Mouse (Mus musculus) CH12F3 (cell line): Measurements from ENCODE around the gene Mpped1.

Source experiments
- in situ Hi-C: fragments of 300-500 bp; cut with MboI; formaldehyde crosslinking; loops from 2 replicates; pipeline ENCODE4 v1.14.3; 2020; ENCODE audit warnings: low sequenced_read_pairs

The Mpped1 gene

DNA sequence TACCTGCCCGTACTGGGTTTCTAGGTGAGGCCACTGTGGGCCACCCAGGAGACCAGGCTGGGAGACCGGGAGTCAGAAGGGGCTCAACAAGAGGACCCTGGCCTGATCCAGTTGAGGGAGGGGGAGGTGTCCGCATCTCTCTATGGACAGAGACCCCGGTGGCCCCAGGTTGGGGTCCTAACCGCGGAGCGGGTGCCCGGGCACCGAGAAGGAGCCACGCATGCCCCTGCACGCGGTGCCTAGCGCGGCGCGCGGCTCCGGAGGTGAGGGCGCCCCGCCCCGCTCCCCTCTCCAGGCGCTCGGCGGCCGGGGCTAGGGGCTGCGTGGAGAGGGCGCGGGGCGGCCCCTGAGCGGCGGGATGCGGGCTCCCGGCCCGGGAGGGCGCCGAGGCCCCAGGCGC lies at the start of gene Mpped1:
Gene Mpped1 (plus strand): TSS at position 81 of the 400 bp plus-strand sequence.
- in situ Hi-C loops: no loop called here

- in situ Hi-C loops: no loop called here
Observed at GRCm38 (mm10) chr15:83740676-83741422, 38.4 kb upstream of the Mpped1 start.

- in situ Hi-C loops: no loop called here
Observed at GRCm38 (mm10) chr15:83742018-83742417, 37.2 kb upstream of the Mpped1 start.

- in situ Hi-C loops: no loop called here
Observed at GRCm38 (mm10) chr15:83746311-83746710, 33.0 kb upstream of the Mpped1 start.

GRCm38 (mm10) chr15:83748986-83749385 lies 30.3 kb upstream of the Mpped1 start:
- in situ Hi-C loops: no loop called here

- in situ Hi-C loops: no loop called here
Observed at GRCm38 (mm10) chr15:83749436-83749835, 29.8 kb upstream of the Mpped1 start.

GRCm38 (mm10) chr15:83756742-83757141 lies 22.5 kb upstream of the Mpped1 start:
- in situ Hi-C loops: no loop called here

DNA sequence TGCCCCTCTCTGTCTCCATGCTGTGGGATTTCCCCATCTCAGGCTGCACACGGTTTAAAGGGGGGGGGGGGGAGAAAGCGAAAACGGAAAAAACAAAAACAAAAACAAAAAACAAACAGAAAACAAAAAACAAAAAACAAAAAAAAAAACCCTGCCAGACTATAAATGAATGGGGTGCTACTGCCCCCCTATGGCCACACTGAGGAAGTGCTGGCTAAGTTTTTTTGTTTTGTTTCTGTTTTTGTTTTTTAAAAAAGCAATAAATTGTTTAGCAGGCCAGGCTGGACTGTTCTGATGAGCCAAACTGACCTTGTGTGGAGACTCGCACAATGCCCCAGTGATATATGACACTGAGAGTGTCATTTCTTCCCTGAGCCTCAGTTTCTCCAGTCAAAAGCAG lies 20.3 kb upstream of the Mpped1 start:
- in situ Hi-C loops: no loop called here

GRCm38 (mm10) chr15:83760683-83761082 lies 18.6 kb upstream of the Mpped1 start:
- in situ Hi-C loops: no loop called here

- in situ Hi-C loops: no loop called here
Observed at GRCm38 (mm10) chr15:83761512-83761911, 17.8 kb upstream of the Mpped1 start.

- in situ Hi-C loops: no loop called here
Observed at GRCm38 (mm10) chr15:83765388-83766029, 13.8 kb upstream of the Mpped1 start.

DNA sequence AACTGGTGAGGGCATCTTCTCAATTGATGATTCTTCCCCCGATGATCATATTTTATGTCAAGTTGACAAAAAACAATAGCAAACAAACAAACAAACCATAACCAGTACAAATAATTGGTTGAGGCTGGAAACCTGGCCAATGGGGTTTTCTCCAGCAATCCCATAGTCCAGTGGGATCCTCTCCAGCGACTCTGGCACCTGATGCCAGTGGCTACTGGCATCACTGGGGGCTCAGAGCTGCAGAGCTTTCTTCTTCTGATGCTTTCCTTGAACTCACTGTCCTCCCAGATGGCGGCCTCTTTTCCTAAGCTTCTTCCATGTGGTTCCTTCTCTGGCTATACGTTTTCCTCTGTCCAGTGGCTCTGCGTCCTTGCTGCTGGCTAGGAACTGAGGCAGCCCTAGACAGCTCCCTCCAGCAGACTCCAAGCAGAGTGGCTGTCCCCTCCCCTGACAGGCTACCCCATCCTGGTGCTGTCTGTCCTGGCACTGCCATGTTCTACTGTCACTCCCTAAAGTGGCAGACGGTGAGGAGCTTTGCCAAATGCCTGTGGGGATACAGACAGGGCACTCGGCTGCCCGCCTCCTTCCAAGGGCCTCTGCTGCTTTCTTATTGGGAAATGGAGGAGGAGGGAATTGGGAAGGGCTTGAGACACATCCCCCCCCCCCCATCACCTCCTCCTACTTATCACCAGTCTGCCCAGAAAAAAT lies 7.8 kb upstream of the Mpped1 start:
- in situ Hi-C loops: no loop called here

- in situ Hi-C loops: no loop called here
Observed at GRCm38 (mm10) chr15:83772460-83772859, 6.8 kb upstream of the Mpped1 start.

- in situ Hi-C loops: no loop called here
Observed at GRCm38 (mm10) chr15:83772953-83773352, 6.3 kb upstream of the Mpped1 start.

GRCm38 (mm10) chr15:83774922-83775321 lies 4.3 kb upstream of the Mpped1 start:
- in situ Hi-C loops: no loop called here

DNA sequence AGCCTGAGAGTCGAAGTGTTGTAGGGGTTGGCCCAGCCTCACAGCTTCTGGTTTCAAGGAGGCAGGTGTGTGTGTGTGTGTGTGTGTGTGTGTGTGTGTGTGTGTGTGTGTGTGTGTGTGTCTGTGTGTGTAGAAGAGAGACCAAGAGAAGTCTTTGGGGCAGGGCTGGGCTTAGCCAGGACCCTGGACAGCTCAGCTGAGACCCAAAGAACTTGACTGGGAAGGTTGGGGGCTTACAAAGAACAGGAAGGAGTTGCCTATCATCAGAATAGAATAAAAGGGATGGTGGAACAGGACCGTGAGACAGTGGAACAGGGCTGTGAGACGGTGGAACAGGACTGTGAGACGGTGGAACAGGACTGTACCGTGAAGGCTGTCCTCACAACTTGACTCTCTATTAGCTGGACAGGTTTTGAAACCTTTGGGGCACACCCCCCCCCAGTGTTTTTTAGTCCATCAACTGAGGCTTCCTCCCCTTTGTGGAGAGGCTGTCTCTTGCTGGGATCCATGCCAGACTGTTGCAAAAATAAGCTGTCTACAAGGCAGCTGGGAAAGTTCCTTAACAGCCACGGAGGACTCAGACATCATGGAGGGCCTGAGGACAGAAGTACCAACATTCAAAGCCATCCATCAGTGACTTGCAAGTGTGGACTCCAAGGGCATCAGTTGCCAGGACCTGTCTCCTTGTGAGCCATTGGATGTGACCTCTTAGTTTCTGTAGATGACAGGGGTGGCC lies 2.8 kb upstream of the Mpped1 start:
- in situ Hi-C loops: no loop called here

DNA sequence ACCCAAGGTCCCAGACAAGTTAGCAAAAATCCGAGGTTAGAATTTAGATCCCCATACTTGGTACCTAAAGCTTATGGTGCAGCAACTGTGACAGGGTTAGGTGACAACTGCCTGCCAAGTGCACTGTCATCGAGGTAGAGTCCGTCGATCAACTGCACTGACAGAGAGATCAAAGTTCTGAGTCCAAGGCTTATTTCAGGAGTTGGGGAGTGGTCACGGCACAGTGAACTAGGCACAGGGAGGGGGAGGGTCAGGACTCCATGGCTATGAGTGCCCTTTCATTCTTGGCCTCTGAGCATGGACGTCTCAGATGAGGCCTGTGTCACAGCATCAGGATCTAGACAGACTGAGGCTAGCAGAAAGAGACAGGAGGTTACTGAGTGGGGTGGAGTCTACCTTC lies 1.8 kb upstream of the Mpped1 start:
- in situ Hi-C loops: no loop called here

GRCm38 (mm10) chr15:83779855-83780740 lies 831 bp downstream of the Mpped1 start:
- in situ Hi-C loops: no loop called here

DNA sequence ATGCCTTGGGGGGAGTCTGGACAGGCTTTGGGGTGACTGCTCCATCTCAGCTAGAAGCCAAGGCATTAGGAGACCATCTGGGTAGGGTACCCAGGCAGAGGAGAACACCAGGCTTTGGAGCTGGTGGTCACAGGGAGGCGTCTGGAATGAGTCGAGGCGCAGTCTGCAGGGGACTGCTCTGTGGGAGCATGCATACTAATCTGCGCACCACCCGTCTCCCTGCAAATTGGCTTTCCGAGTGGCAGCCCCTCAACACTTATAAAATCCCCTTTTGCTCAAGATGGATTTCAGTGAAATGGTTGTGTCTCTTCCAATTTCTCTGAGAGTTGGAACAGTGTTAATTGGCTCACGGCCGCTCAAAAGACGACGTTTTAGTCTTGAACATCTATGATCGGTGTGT lies 2.0 kb downstream of the Mpped1 start:
- in situ Hi-C loops: no loop called here

- in situ Hi-C loops: no loop called here
Observed at GRCm38 (mm10) chr15:83782284-83782683, 3.0 kb downstream of the Mpped1 start.
